Mouse (Mus musculus): ENCODE results near the gene Golga4. TPM values are rescaled to one million over a fixed set of nuclear protein-coding genes. Genes with fewer than 3 reads are reported as not detected.

Golga4 gene
- polyA plus RNA-seq, 1 experiment from 2014 or later, result 64.0 TPM

DNA sequence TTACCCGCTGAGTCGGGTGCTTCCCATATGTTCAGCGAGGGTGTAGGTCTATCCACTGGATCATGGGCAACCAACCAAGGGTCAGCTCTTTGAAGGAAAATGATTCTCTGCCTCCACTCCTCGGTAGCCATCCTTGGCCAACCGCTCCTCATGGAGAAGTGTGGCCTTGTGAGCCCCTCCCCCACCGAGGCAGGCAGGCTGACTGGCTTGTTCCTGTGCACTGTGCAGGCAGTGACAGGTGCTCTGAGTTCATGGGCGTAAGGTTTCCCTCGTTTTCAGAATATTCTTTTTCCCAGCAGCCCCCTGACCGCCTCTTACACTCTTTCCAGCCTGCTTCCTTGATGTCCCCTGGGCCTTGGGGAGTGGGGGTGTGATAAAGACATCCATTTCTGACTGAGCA lies 117.4 kb downstream of the Golga4 start:
- peaks cover 7 to 16% of the 10 kb centered on the region in 2 experiments; a peak in 2 of 4 replicates for H3K4me1 ChIP-seq (ENCODE audit: control insufficient read depth in 2 of 2, insufficient read depth in 2 of 2, low read length in 2 of 2)
- no peak overlapping the region for H3K4me3 ChIP-seq (ENCODE audit: control insufficient read depth in 1 of 2, insufficient read depth in 1 of 2, low read depth in 1 of 2, low read length in 2 of 2)
- no peak overlapping the region for H3K4me2 ChIP-seq (ENCODE audit: low read length)
- H3K36me3 ChIP-seq (ENCODE audit: control insufficient read depth, insufficient read depth, low read length), result peaks cover 25% of the 10 kb centered on the region
- no peak overlapping the region for H3K9ac ChIP-seq (ENCODE audit: low read length)
- no peak for ATAC-seq (ENCODE audit: insufficient number of reproducible peaks, insufficient read depth, low FRiP score, low read depth)
- no peaks in the 10 kb centered on the region for H3K9me3 ChIP-seq (ENCODE audit: control insufficient read depth, low read length)
- H3K27ac ChIP-seq (replicated peaks in 1 of 2; ENCODE audit: control insufficient read depth in 1 of 2, insufficient read depth in 1 of 2, low read depth in 2 of 2, low read length in 2 of 2), result no peak overlapping the region
- 71% methylated on average over 9 of the region's 9 CpGs for WGBS
- no peaks in the 10 kb centered on the region for H3K27me3 ChIP-seq (ENCODE audit: control insufficient read depth, insufficient read depth, low read length)

DNA sequence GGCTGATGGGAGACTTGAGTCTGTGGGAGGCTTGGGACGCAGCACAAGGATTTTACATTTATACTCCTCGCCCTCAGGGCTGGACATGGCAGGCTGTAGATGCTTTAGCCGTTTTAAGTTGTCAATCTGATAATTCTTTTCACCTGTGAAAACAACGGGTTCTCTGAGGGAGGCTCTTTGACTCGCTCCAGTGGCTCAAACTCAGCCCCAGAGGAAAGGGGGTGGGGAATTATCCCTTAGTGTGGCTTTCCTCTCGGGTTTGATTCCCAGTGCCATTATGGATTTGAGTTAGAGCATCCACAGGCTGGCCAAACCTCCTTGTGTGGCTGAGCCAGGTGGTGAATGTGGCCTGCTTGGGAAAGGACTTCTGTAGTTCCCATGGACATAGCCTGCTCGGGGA lies 118.1 kb downstream of the Golga4 start:
- no peaks in the 10 kb centered on the region for H3K27me3 ChIP-seq (ENCODE audit: control insufficient read depth, insufficient read depth, low read length)
- H3K9ac ChIP-seq (ENCODE audit: low read length), result no peak overlapping the region
- H3K4me2 ChIP-seq (ENCODE audit: low read length), result no peak overlapping the region
- WGBS, result 64% methylated on average over 7 of the region's 7 CpGs
- H3K4me1 ChIP-seq (ENCODE audit: control insufficient read depth in 2 of 2, insufficient read depth in 2 of 2, low read length in 2 of 2), result peaks cover 7 to 16% of the 10 kb centered on the region in 2 experiments; a peak in 2 of 4 replicates
- H3K36me3 ChIP-seq (ENCODE audit: control insufficient read depth, insufficient read depth, low read length), result peaks cover 28% of the 10 kb centered on the region
- no peak for ATAC-seq (ENCODE audit: insufficient number of reproducible peaks, insufficient read depth, low FRiP score, low read depth)
- H3K9me3 ChIP-seq (ENCODE audit: control insufficient read depth, low read length), result no peaks in the 10 kb centered on the region
- no peak overlapping the region for H3K4me3 ChIP-seq (ENCODE audit: control insufficient read depth in 1 of 2, insufficient read depth in 1 of 2, low read depth in 1 of 2, low read length in 2 of 2)
- no peak overlapping the region for H3K27ac ChIP-seq (replicated peaks in 1 of 2; ENCODE audit: control insufficient read depth in 1 of 2, insufficient read depth in 1 of 2, low read depth in 2 of 2, low read length in 2 of 2)

DNA sequence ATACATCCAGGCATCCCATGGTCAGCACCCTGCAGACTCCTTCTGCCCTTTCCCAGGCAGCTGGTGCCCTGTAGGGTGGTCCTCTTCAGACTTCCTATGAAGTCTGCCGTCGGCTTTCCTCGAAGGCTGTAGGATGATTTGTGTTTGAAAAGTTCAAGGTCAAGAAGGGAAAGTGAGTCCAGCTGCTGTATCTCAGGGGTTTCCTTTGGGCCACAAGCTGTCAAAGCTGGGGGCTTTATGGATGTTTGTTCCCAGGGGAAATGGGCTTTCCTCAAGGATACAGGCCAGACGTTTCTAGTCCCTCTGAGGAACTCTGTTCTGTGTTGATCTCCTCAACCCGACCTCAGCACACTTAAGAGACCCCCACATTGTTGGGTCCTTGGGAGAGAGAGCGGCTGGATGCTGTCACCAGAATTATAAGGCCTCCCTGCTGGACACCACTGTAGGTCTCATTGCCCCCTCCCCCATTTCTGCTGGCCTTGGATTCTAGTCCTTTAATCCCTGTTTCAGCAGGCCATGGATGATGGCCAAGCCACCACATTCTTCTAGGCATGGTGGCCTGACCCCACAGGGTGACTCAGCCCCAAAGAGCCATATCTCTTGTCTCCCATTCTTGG lies 123.8 kb downstream of the Golga4 start:
- peaks cover 5 to 9% of the 10 kb centered on the region in 2 experiments for H3K4me1 ChIP-seq (ENCODE audit: control insufficient read depth in 2 of 2, insufficient read depth in 2 of 2, low read length in 2 of 2)
- no peaks in the 10 kb centered on the region for H3K27me3 ChIP-seq (ENCODE audit: control insufficient read depth, insufficient read depth, low read length)
- H3K4me2 ChIP-seq (ENCODE audit: low read length), result no peak overlapping the region
- ATAC-seq (ENCODE audit: insufficient number of reproducible peaks, insufficient read depth, low FRiP score, low read depth), result peak; percentile 42; the same call in 1 of the 2 replicates
- H3K9me3 ChIP-seq (ENCODE audit: control insufficient read depth, low read length), result no peaks in the 10 kb centered on the region
- H3K4me3 ChIP-seq (ENCODE audit: control insufficient read depth in 1 of 2, insufficient read depth in 1 of 2, low read depth in 1 of 2, low read length in 2 of 2), result no peak overlapping the region
- no peak overlapping the region for H3K9ac ChIP-seq (ENCODE audit: low read length)
- 59% methylated on average over 6 of the region's 6 CpGs for WGBS
- H3K36me3 ChIP-seq (ENCODE audit: control insufficient read depth, insufficient read depth, low read length), result peaks cover 47% of the 10 kb centered on the region
- H3K27ac ChIP-seq (replicated peaks in 1 of 2; ENCODE audit: control insufficient read depth in 1 of 2, insufficient read depth in 1 of 2, low read depth in 2 of 2, low read length in 2 of 2), result no peak overlapping the region

Other genes starting within 250 kb of the Golga4 start
- not detected in 2 replicates for gene Eomes, start 28.1 kb upstream of the Golga4 start, polyA plus RNA-seq (2014; fragmentation: Nextera tagmentation; extraction: Ambion mirVana)
- 15.2 and 16.1 TPM in 2 replicates for gene Itga9, start 100.4 kb downstream of the Golga4 start, polyA plus RNA-seq (2014; fragmentation: Nextera tagmentation; extraction: Ambion mirVana)

Data from heart, embryonic 14.5 days (tissue).